Mouse (Mus musculus) intestine, postnatal 0 days (tissue): Measurements from ENCODE around the gene Notum. TPM values are rescaled to one million over a fixed set of nuclear protein-coding genes. Genes with fewer than 3 reads are reported as not detected.
A peak's percentile ranks its signal among the peaks of the same experiment; 100 is the strongest.

Source experiments
- ATAC-seq: fragments of 200-750 bp; cut with Nextera tagmentation; 2 replicates; pipeline ENCODE4 v1.8.0; 2017; ENCODE audit warnings: mild to moderate bottlenecking, moderate TSS enrichment, moderate library complexity
- H3K27ac ChIP-seq: fragments of 300-500 bp; sonication (generic); 2 replicates; pipeline ENCODE4 v1.5.1; 2014; ENCODE audit warnings: mild to moderate bottlenecking, low read depth, low read length, moderate library complexity
- H3K27me3 ChIP-seq: fragments of 300-500 bp; sonication (generic); replicated peaks from 2 replicates; pipeline ENCODE4 v1.6.1; 2014; ENCODE audit warnings: low read length, mixed read lengths; ENCODE audit not compliant: control insufficient read depth, insufficient read depth
- H3K36me3 ChIP-seq: fragments of 300-500 bp; sonication (generic); 2 replicates; pipeline ENCODE4 v1.6.1; 2014; ENCODE audit warnings: mild to moderate bottlenecking, moderate library complexity; ENCODE audit not compliant: control insufficient read depth, insufficient read depth
- H3K4me1 ChIP-seq: fragments of 300-500 bp; sonication (generic); replicated peaks from 2 replicates; pipeline ENCODE4 v1.6.1; 2014; ENCODE audit warnings: antibody characterized with exemption, low read length, mixed read lengths; ENCODE audit not compliant: control insufficient read depth, insufficient read depth
- H3K4me2 ChIP-seq: fragments of 300-500 bp; sonication (generic); replicated peaks from 2 replicates; pipeline ENCODE4 v1.6.1; 2014; ENCODE audit warnings: low read depth, mild to moderate bottlenecking, moderate library complexity
- H3K4me3 ChIP-seq: fragments of 300-500 bp; sonication (generic); 2 replicates; pipeline ENCODE4 v1.5.1; 2014; ENCODE audit warnings: low read depth, low read length
- H3K9ac ChIP-seq: fragments of 300-500 bp; sonication (generic); 2 replicates; pipeline ENCODE4 v1.6.1; 2014; ENCODE audit warnings: mild to moderate bottlenecking, low read depth, low read length
- H3K9me3 ChIP-seq: fragments of 300-500 bp; sonication (generic); 2 replicates; pipeline ENCODE4 v1.6.1; 2016; ENCODE audit warnings: mixed run types; ENCODE audit not compliant: control insufficient read depth
- CTCF ChIP-seq: sonication (generic); IDR thresholded peaks from 2 replicates; pipeline ENCODE4 v1.5.1; 2016; ENCODE audit warnings: low read depth, mild to moderate bottlenecking, control low read depth, antibody characterized with exemption, moderate library complexity
- WGBS: fragments of 180-500 bp; shearing (Covaris S2); extraction: QIAGEN DNeasy Blood & Tissue Kit; methylation state at CpG from one replicate; pipeline ENCODE4 v1.1.7; 2014; 5-methylcytosine and 5-hydroxymethylcytosine counted together
- polyA plus RNA-seq: library from polyadenylated mRNA; unstranded; fragments of >200 nt; fragmentation: Nextera tagmentation; extraction: Ambion mirVana; gene quantifications from 2 replicates; pipeline ENCODE4 v1.2.1, GENCODE M21; 2015

Notum gene
- polyA plus RNA-seq, 1 experiment from 2014 or later = 0.68 TPM

DNA sequence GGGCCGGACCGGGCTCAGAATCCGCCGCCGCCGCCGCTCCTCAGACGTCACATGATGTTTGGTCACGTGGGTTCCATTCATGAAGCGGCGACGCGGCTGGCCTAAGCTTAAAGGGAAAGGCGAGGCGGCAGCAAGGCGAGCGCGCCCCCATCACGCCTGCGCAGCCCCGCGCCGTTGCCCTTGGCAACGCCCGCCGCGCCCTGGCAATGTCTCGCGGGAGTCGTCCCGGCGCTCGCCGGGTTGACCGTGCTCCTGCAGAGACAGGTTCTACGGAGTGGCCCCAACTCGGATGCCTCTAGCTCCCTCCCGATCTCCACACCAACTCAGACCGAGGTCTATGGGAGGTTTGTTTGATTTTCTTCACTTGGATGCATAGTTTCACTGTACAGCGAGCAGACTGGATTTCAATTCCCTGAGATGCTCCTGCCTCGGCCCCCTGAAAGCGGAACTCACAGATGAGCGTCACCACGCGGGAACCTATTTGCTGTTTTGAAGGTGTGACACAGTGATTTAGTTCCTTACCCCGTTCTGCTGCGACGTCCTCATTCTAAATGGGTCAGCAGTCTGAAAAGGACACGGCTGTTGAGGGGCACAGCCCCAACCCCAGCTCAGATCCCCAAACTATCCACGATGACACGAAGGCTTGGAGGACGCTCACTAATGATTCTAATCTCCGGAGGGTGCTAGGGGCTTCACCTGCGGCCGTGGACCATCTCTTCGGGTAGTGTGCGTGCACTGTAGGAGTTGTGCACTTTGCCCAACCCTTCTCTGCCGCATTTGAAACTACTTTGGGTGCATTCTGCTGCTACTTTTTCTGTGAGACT, 27.2 kb downstream of the Notum start, which contains the start of gene Mafg:
Gene Mafg, minus strand, starts transcription at position 81 of the 824 bp plus-strand sequence.
- Histone ChIP-seq H3K4me3 (peak within 1 kb of the TSS; percentile 63), H3K4me1 (peaks cover 9% of the 10 kb centered on the region), H3K27me3 (no peaks in the 10 kb centered on the region), H3K27ac (peak within 1 kb of the TSS; percentile 91), H3K9ac (peak within 1 kb of the TSS; percentile 80), H3K4me2 (peak within 1 kb of the TSS; percentile 88), H3K36me3 (peaks cover 6% of the 10 kb centered on the region), H3K9me3 (no peaks in the 10 kb centered on the region)
- peak; percentile 80 for ATAC-seq
- WGBS = 10% methylated on average over 57 of the region's 58 CpGs
- no peak for TF ChIP-seq CTCF

DNA sequence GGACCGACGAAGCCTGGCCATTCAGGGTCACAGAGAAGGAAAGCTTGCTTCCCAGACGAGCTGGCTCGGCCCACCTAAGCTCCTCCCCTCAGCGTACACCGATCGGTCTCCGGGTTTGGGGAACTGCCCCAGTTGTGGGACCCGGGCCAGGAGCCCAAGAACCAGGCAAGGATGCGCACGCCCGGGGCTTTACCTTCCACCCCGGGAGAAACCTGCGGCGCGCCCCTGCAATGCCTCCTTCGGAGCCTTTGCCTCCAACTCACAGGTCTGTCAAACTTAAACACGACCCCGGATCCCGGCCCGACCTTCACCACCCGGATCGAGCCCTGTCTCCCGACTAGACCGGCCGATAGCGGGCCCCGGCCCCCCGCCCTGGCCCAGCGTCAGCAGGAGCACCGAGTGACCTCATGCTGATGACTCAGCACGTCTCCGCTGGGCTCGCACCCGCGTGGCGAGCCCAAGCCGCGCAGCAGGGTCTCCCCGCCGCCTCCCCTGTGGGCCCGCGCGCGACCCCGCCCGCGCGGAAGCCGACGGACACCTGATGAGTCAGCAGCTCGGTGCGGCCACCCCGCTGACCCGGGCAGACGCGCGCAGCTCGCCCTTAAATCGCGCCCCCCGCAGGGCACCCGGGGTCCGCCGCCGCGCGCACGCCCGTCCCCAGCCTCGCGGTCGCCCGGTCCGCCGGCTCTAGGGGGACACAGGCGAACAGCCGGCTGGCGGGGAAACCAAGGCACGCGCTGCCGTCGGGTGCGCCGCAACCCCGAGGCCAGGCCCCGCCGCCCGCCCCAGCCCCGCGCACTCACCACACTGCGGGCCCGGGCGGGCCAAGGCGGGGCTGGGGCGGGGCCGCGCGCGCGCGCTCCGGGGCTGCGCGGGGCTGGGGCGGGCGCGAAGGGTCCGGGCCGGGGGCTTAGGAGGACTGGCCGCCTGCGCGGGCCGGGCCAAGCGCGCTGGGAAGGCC, 28.1 kb downstream of the Notum start:
- Histone ChIP-seq H3K27ac (peak overlapping the region; percentile 91), H3K36me3 (peaks cover 9% of the 10 kb centered on the region), H3K4me1 (peaks cover 9% of the 10 kb centered on the region), H3K4me2 (peak overlapping the region; percentile 88), H3K4me3 (peak overlapping the region; percentile 63), H3K9me3 (no peaks in the 10 kb centered on the region), H3K27me3 (no peaks in the 10 kb centered on the region), H3K9ac (peak overlapping the region; percentile 80)
- under 1% methylated on average over 97 of the region's 116 CpGs for WGBS
- ATAC-seq = peak; percentile 72
- TF ChIP-seq CTCF = no peak

DNA sequence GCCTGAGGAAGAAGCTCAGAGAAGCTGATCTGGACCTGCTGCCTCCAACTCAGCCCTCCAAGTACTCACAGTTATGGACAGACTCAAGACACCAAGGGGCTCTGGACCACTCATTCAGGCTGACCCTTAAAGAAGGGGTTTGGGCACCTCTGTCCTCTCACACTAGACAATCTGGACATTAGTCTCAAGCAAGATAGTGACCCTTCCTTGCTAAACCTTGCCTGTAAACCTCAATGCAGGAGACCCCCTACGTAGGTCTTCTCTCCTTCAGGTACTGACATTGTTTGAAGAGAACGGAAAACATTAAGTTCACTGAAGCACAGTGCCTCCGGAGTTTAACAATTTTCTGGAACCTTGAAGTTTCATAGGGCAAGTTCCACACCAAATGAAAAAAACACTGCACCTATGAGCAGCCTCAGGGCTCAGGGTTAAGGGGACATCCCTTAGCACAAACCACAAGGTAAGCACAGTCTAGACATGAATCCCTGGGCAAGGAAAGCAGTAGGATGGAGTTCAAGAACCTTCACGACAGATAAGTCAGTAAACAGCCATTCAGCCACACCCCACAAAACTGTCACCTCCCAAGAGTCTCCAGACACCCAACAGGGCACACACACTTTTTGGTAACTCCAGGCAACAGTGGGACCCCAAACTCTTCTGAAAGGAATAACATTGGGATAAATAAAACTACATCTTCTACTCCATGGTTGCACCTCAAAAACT, 29.1 kb downstream of the Notum start:
- peak overlapping the region; percentile 63 for H3K4me3 ChIP-seq
- no peaks in the 10 kb centered on the region for H3K9me3 ChIP-seq
- peak overlapping the region; percentile 88 for H3K4me2 ChIP-seq
- 37% methylated on average over 4 of the region's 4 CpGs for WGBS
- no peak for ATAC-seq
- no peaks in the 10 kb centered on the region for H3K27me3 ChIP-seq
- peak overlapping the region; percentile 91 for H3K27ac ChIP-seq
- H3K4me1 ChIP-seq = peaks cover 9% of the 10 kb centered on the region
- H3K36me3 ChIP-seq = peaks cover 17% of the 10 kb centered on the region
- peak overlapping the region; percentile 80 for H3K9ac ChIP-seq
- no peak for TF ChIP-seq CTCF

DNA sequence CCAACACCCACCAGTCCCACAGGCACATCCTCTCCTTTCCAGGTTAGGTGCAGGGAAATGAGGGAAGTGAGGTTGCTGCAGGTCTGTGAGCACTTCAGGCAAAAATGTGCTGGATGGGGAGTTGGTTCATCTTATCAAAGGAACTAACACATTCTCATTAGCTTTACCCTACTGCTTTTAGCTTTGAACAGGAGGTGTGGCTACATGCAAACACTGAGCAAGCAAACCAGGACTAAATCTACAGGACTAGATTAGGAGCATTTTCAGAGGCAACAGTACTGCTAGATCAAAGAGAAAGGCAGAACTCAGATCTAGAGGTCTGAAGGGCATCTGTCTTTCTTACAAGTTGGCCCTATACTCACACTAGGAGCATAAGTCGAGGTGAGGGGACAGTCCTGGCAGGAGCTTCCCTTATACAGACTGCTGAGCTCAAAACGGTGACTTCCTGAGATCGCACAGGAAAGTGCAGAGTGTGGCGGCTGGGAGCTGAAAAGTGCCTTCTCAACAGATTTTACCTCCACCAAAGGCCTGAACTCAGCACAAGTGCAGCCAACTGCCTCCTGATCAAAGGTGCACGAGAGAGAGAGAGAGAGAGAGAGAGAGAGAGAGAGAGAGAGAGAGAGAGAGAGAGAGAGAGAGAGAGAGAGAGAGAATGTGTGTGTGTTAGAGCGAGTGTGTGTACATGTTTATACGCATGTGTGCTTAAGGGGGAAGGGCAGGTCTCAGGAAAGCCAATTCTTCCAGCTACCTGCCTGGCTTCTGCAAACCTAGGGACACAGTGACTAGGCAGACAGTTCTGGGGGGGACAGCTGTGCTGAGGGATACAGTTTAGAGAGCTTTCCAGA, 29.9 kb downstream of the Notum start:
- peak overlapping the region; percentile 91 for H3K27ac ChIP-seq
- no peak for TF ChIP-seq CTCF
- H3K27me3 ChIP-seq = no peaks in the 10 kb centered on the region
- WGBS = 19% methylated on average over 7 of the region's 7 CpGs
- ATAC-seq = no peak
- H3K9me3 ChIP-seq = no peaks in the 10 kb centered on the region
- H3K36me3 ChIP-seq = peaks cover 21% of the 10 kb centered on the region
- H3K4me2 ChIP-seq = peak overlapping the region; percentile 88
- peak overlapping the region; percentile 80 for H3K9ac ChIP-seq
- peak overlapping the region; percentile 63 for H3K4me3 ChIP-seq
- peaks cover 9% of the 10 kb centered on the region for H3K4me1 ChIP-seq

DNA sequence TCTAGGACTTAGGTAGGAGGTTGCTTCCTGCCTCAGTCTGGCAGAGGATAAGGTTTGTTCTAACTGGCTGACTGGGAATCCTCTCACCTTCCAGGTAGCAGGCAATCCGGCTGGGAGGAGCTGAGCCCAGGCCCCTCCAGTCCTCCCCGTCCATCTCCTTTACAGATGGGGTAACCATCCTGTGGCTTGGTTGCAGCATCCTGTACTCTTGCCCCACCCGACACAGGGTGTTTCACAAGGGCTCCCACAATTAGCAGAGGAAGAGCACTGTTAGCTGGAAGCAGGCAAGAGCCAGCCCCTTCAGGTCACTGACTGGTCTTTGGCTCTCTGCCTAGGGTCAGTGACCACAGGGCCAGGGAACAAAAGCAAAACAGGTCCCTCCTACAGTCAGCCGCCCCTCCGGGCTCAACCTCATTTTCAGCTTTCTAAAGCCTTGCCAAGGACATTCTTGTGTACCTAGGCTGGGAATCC, 30.5 kb downstream of the Notum start:
- peaks cover 9% of the 10 kb centered on the region for H3K4me1 ChIP-seq
- peaks cover 21% of the 10 kb centered on the region for H3K36me3 ChIP-seq
- 0 out of 2 replicates have a peak overlapping the region, but pooled peaks have one; percentile 15 for H3K4me3 ChIP-seq
- peak overlapping the region; percentile 88 for H3K4me2 ChIP-seq
- peak overlapping the region; percentile 32 for H3K9ac ChIP-seq
- 36% methylated on average over 5 of the region's 5 CpGs for WGBS
- H3K27ac ChIP-seq = peak overlapping the region; percentile 91
- ATAC-seq = peak; percentile 13
- H3K27me3 ChIP-seq = no peaks in the 10 kb centered on the region
- TF ChIP-seq CTCF = no peak
- no peaks in the 10 kb centered on the region for H3K9me3 ChIP-seq
